Mouse (Mus musculus) liver, embryonic 16.5 days (tissue): Measurements from ENCODE around the gene Cytl1. TPM values are rescaled to one million over a fixed set of nuclear protein-coding genes. Genes with fewer than 3 reads are reported as not detected.

ENCODE experiments used
- ATAC-seq: fragments of 200-750 bp; cut with Nextera tagmentation; 2 replicates; pipeline ENCODE4 v1.8.0; 2017; ENCODE audit warnings: low read depth, mild to moderate bottlenecking, moderate number of reproducible peaks, moderate library complexity
- H3K27ac ChIP-seq: fragments of 300-500 bp; sonication (generic); 2 replicates; pipeline ENCODE4 v1.5.1; 2014; ENCODE audit warnings: mild to moderate bottlenecking, low read length
- H3K27me3 ChIP-seq: fragments of 300-500 bp; sonication (generic); 2 replicates; pipeline ENCODE4 v1.6.1; 2014; ENCODE audit warnings: low read depth, low read length, mixed read lengths; ENCODE audit not compliant: control insufficient read depth, insufficient read depth
- H3K36me3 ChIP-seq: fragments of 300-500 bp; sonication (generic); 2 replicates; pipeline ENCODE4 v1.6.1; 2014; ENCODE audit warnings: mild to moderate bottlenecking; ENCODE audit not compliant: control insufficient read depth, insufficient read depth
- H3K4me1 ChIP-seq: fragments of 300-500 bp; sonication (generic); 2 replicates; pipeline ENCODE4 v1.6.1; 2014; ENCODE audit warnings: low read depth, low read length, mixed read lengths; ENCODE audit not compliant: control insufficient read depth
- H3K4me2 ChIP-seq: fragments of 300-500 bp; sonication (generic); 2 replicates; pipeline ENCODE4 v1.6.1; 2014; ENCODE audit warnings: low read depth, low read length, mixed read lengths
- H3K4me3 ChIP-seq: fragments of 300-500 bp; sonication (generic); 2 replicates; pipeline ENCODE4 v1.5.1; 2014; ENCODE audit warnings: low read depth, mild to moderate bottlenecking, low read length
- H3K9ac ChIP-seq: fragments of 300-500 bp; sonication (generic); 2 replicates; pipeline ENCODE4 v1.6.1; 2014; ENCODE audit warnings: low read depth, low read length
- H3K9me3 ChIP-seq: fragments of 300-500 bp; sonication (generic); replicated peaks from 2 replicates; pipeline ENCODE4 v1.6.1; 2016; ENCODE audit warnings: low read length; ENCODE audit not compliant: control insufficient read depth
- WGBS: fragments of 180-500 bp; shearing (Covaris S2); extraction: QIAGEN DNeasy Blood & Tissue Kit; methylation state at CpG from one replicate; pipeline ENCODE4 v1.1.7; 2014; ENCODE audit not compliant: insufficient replicate concordance; 5-methylcytosine and 5-hydroxymethylcytosine counted together
- polyA plus RNA-seq: library from polyadenylated mRNA; unstranded; fragments of >200 nt; fragmentation: Nextera tagmentation; extraction: Ambion mirVana; gene quantifications from 2 replicates; pipeline ENCODE4 v1.2.1, GENCODE M21; 2015

The Cytl1 gene
- polyA plus RNA-seq, 1 experiment from 2014 or later: not detected

GRCm38 (mm10) chr5:37717384-37717963 is 17.8 kb upstream of the Cytl1 start:
- H3K4me3 ChIP-seq: no peak overlapping the region
- no peaks in the 10 kb centered on the region for H3K4me1 ChIP-seq
- no peaks in the 10 kb centered on the region for H3K9me3 ChIP-seq
- no peaks in the 10 kb centered on the region for H3K36me3 ChIP-seq
- peak overlapping the region; percentile 33; the same call in 1 of the 2 replicates for H3K4me2 ChIP-seq
- H3K27ac ChIP-seq: no peak overlapping the region
- peaks cover 20% of the 10 kb centered on the region for H3K27me3 ChIP-seq
- 1% methylated on average over 14 of the region's 14 CpGs for WGBS
- no peak overlapping the region for H3K9ac ChIP-seq
- ATAC-seq: no peak

DNA sequence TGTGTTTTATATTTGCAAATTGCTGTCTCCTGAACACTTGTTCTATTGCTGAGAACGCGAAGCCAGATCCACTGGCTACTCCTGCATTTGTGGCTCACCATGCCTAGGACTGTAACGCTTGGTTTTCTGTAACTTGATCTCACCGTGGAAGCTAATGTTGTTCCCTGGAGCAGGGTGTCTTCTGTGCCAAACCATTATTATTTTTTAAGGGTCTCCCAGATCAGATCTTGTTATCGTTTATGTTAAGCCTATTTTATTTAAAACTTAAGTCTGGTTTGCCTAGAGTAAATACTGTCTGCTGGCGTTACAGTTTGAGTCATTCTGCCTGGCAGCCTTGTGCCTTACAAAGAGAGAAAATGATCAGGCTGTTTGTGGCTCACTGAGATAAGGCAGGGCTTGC is 14.6 kb upstream of the Cytl1 start:
- Histone ChIP-seq H3K9me3 (no peaks in the 10 kb centered on the region), H3K27ac (no peak overlapping the region), H3K27me3 (peaks cover 20% of the 10 kb centered on the region), H3K4me1 (no peaks in the 10 kb centered on the region), H3K4me2 (no peak overlapping the region), H3K36me3 (no peaks in the 10 kb centered on the region), H3K9ac (no peak overlapping the region), H3K4me3 (no peak overlapping the region)
- no peak for ATAC-seq
- 34% methylated on average over 6 of the region's 6 CpGs for WGBS

- no peaks in the 10 kb centered on the region for H3K9me3 ChIP-seq
- no peak overlapping the region for H3K27ac ChIP-seq
- H3K27me3 ChIP-seq: no peaks in the 10 kb centered on the region
- WGBS: 41% methylated on average over 4 of the region's 4 CpGs
- no peaks in the 10 kb centered on the region for H3K36me3 ChIP-seq
- H3K4me2 ChIP-seq: no peak overlapping the region
- ATAC-seq: no peak
- H3K4me3 ChIP-seq: no peak overlapping the region
- no peak overlapping the region for H3K9ac ChIP-seq
- no peaks in the 10 kb centered on the region for H3K4me1 ChIP-seq
Observed at GRCm38 (mm10) chr5:37725220-37725886, 10.0 kb upstream of the Cytl1 start.

DNA sequence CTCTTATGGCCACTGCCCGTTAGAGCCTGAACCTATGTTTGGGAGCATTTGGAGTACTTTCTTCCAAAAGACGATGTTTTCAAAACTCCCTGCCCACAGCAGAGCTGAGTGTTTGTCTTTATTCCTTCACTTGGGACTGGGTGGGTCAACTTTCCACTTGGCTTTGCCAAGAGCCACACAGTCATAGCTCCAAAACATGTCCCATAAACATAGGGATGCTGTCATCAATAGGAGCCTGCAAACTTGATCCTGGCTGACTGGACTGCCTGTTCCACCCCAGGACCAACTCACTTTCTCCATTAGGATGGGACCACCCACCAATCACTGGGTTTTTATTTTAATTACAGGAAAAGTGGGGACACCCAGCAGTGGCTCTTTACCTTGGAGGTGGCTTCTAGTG is 4.5 kb upstream of the Cytl1 start:
- H3K4me2 ChIP-seq: no peak overlapping the region
- no peaks in the 10 kb centered on the region for H3K27me3 ChIP-seq
- H3K4me1 ChIP-seq: no peaks in the 10 kb centered on the region
- no peak overlapping the region for H3K4me3 ChIP-seq
- ATAC-seq: no peak
- 63% methylated on average over 2 of the region's 2 CpGs for WGBS
- no peaks in the 10 kb centered on the region for H3K36me3 ChIP-seq
- no peak overlapping the region for H3K9ac ChIP-seq
- H3K9me3 ChIP-seq: no peaks in the 10 kb centered on the region
- H3K27ac ChIP-seq: no peak overlapping the region

GRCm38 (mm10) chr5:37736213-37736612 is 894 bp downstream of the Cytl1 start:
- no peaks in the 10 kb centered on the region for H3K27me3 ChIP-seq
- H3K9ac ChIP-seq: no peak overlapping the region
- 56% methylated on average over 7 of the region's 7 CpGs for WGBS
- no peaks in the 10 kb centered on the region for H3K4me1 ChIP-seq
- H3K4me2 ChIP-seq: no peak overlapping the region
- no peaks in the 10 kb centered on the region for H3K9me3 ChIP-seq
- H3K4me3 ChIP-seq: no peak overlapping the region
- H3K27ac ChIP-seq: no peak overlapping the region
- no peaks in the 10 kb centered on the region for H3K36me3 ChIP-seq
- no peak for ATAC-seq

GRCm38 (mm10) chr5:37743889-37744707 is 8.8 kb downstream of the Cytl1 start:
- H3K36me3 ChIP-seq: no peaks in the 10 kb centered on the region
- no peak for ATAC-seq
- 58% methylated on average over 13 of the region's 13 CpGs for whole genome bisulfite sequencing
- H3K9ac ChIP-seq: no peak overlapping the region
- H3K9me3 ChIP-seq: no peaks in the 10 kb centered on the region
- no peaks in the 10 kb centered on the region for H3K27me3 ChIP-seq
- no peak overlapping the region for H3K4me3 ChIP-seq
- H3K4me2 ChIP-seq: no peak overlapping the region
- H3K4me1 ChIP-seq: no peaks in the 10 kb centered on the region
- H3K27ac ChIP-seq: no peak overlapping the region

- no peaks in the 10 kb centered on the region for H3K9me3 ChIP-seq
- no peaks in the 10 kb centered on the region for H3K4me1 ChIP-seq
- no peak overlapping the region for H3K9ac ChIP-seq
- no peak overlapping the region for H3K27ac ChIP-seq
- H3K36me3 ChIP-seq: no peaks in the 10 kb centered on the region
- H3K4me3 ChIP-seq: no peak overlapping the region
- H3K27me3 ChIP-seq: no peaks in the 10 kb centered on the region
- H3K4me2 ChIP-seq: no peak overlapping the region
- WGBS: 40% methylated on average over 8 of the region's 8 CpGs
- no peak for ATAC-seq
Observed at GRCm38 (mm10) chr5:37752027-37752967, 17.0 kb downstream of the Cytl1 start.

GRCm38 (mm10) chr5:37753366-37753765 is 18.0 kb downstream of the Cytl1 start:
- WGBS: 68% methylated on average over 7 of the region's 7 CpGs
- Histone ChIP-seq H3K9me3 (no peaks in the 10 kb centered on the region), H3K4me1 (no peaks in the 10 kb centered on the region), H3K9ac (no peak overlapping the region), H3K36me3 (no peaks in the 10 kb centered on the region), H3K27ac (no peak overlapping the region), H3K27me3 (no peaks in the 10 kb centered on the region), H3K4me3 (no peak overlapping the region), H3K4me2 (no peak overlapping the region)
- ATAC-seq: no peak
